Comparison of ENCODE assay signal across 17 mouse cellular contexts in genomic region chr13:104101606-104102235, GRCm38 (mm10). TPM values are rescaled to one million over a fixed set of nuclear protein-coding genes. Genes with fewer than 3 reads are reported as not detected.
"Had no signal": no experiment of that assay in that cellular context is flagged by ENCODE, and none has a peak within 500 bp of the region (broad histone marks: within the 10 kb centered on the region; RNA-seq: fewer than 3 reads in every experiment).

No protein-coding gene starts in this region.

- ATAC-seq: lung, postnatal 0 days; midbrain, embryonic 15.5 days had no signal

- H3K9ac ChIP-seq: liver, embryonic 15.5 days; midbrain, embryonic 15.5 days; neural tube, embryonic 13.5 days; stomach, embryonic 15.5 days had no signal

- H3K4me1 ChIP-seq: limb, embryonic 10.5 days; liver, embryonic 15.5 days; midbrain, embryonic 15.5 days; neural tube, embryonic 13.5 days; stomach, embryonic 15.5 days had no signal

- H3K4me2 ChIP-seq: liver, embryonic 11.5 days; liver, embryonic 15.5 days; midbrain, embryonic 11.5 days; midbrain, embryonic 15.5 days; neural tube, embryonic 13.5 days; stomach, embryonic 15.5 days had no signal

- H3K36me3 ChIP-seq: liver, embryonic 15.5 days; midbrain, embryonic 15.5 days had no signal

- H3K27me3 ChIP-seq: liver, embryonic 15.5 days; midbrain, embryonic 15.5 days; neural tube, embryonic 13.5 days; stomach, embryonic 15.5 days had no signal

- H3K27ac ChIP-seq: left cerebral cortex, adult 2 months; limb, embryonic 10.5 days; liver, embryonic 15.5 days; midbrain, embryonic 15.5 days; neural tube, embryonic 13.5 days; stomach, embryonic 15.5 days had no signal

- DNase-seq: kidney, postnatal 10 days; kidney, postnatal 4 days; lung, adult 2 months; lung, postnatal 36 days; right cerebral cortex, postnatal 14 days; thymus, adult 2 months; thymus, postnatal 25 days had no signal

- H3K4me3 ChIP-seq: left cerebral cortex, adult 2 months; limb, embryonic 10.5 days; liver, embryonic 15.5 days; midbrain, embryonic 15.5 days; neural tube, embryonic 13.5 days; stomach, embryonic 15.5 days had no signal

- H3K9me3 ChIP-seq: limb, embryonic 10.5 days; liver, embryonic 15.5 days; midbrain, embryonic 15.5 days had no signal

RNA-seq across cellular contexts. Expression of gene Sgtb, which starts 7.8 kb away (rescaled TPM):
- total RNA-seq: megakaryocyte progenitor cell, adult 5-6 weeks had no signal
